Mouse (Mus musculus) brain, embryonic 14.5 days (tissue): Measurements from ENCODE around the gene Abcg5.

ENCODE experiments used
- CTCF ChIP-seq: fragments of 200-500 bp; IDR thresholded peaks from 2 replicates; pipeline ENCODE4 v1.5.1; 2012; ENCODE audit warnings: inconsistent platforms, mild to moderate bottlenecking, moderate library complexity, borderline replicate concordance; ENCODE audit not compliant: insufficient read depth, insufficient read length; ENCODE audit errors: extremely low read depth
- POLR2A ChIP-seq: fragments of 200-500 bp; IDR thresholded peaks from 2 replicates; pipeline ENCODE4 v1.6.1; 2012; ENCODE audit warnings: mild to moderate bottlenecking, inconsistent platforms, borderline replicate concordance; ENCODE audit not compliant: poor library complexity, insufficient read depth, insufficient read length, severe bottlenecking; ENCODE audit errors: extremely low read depth

- TF ChIP-seq CTCF (no peak), POLR2A (no peak)
These were observed 42.9 kb downstream of the Abcg5 start for GRCm38 (mm10) chr17:84639796-84640378.
